Mouse (Mus musculus) midbrain, embryonic 13.5 days (tissue): ENCODE data around the gene Asic2. TPM values are rescaled to one million over a fixed set of nuclear protein-coding genes. Genes with fewer than 3 reads are reported as not detected.

ENCODE experiments used
- ATAC-seq: fragments of 200-750 bp; cut with Nextera tagmentation; 2 replicates; pipeline ENCODE4 v1.8.0; 2017; ENCODE audit warnings: mild to moderate bottlenecking, moderate TSS enrichment, moderate library complexity
- H3K27ac ChIP-seq: fragments of 300-500 bp; sonication (generic); 2 replicates; pipeline ENCODE4 v1.5.1; 2015; ENCODE audit warnings: inconsistent platforms, mild to moderate bottlenecking, moderate library complexity
- H3K27me3 ChIP-seq: fragments of 300-500 bp; sonication (generic); 2 replicates; pipeline ENCODE4 v1.6.1; 2015; ENCODE audit warnings: mild to moderate bottlenecking, inconsistent platforms
- H3K36me3 ChIP-seq: fragments of 300-500 bp; sonication (generic); 2 replicates; pipeline ENCODE4 v1.6.1; 2015; ENCODE audit warnings: mild to moderate bottlenecking, inconsistent platforms
- H3K4me1 ChIP-seq: fragments of 300-500 bp; sonication (generic); replicated peaks from 2 replicates; pipeline ENCODE4 v1.6.1; 2015; ENCODE audit warnings: inconsistent platforms
- H3K4me2 ChIP-seq: fragments of 300-500 bp; sonication (generic); replicated peaks from 2 replicates; pipeline ENCODE4 v1.6.1; 2015; ENCODE audit warnings: moderate library complexity, mild to moderate bottlenecking, inconsistent platforms
- H3K4me3 ChIP-seq: fragments of 300-500 bp; sonication (generic); replicated peaks from 2 replicates; pipeline ENCODE4 v1.5.1; 2015; ENCODE audit warnings: mild to moderate bottlenecking, inconsistent platforms
- H3K9ac ChIP-seq: fragments of 300-500 bp; sonication (generic); replicated peaks from 2 replicates; pipeline ENCODE4 v1.6.1; 2015; ENCODE audit warnings: mild to moderate bottlenecking, inconsistent platforms
- H3K9me3 ChIP-seq: fragments of 300-500 bp; sonication (generic); 2 replicates; pipeline ENCODE4 v1.6.1; 2016; ENCODE audit warnings: mild to moderate bottlenecking, inconsistent platforms
- WGBS: fragments of 180-500 bp; shearing (Covaris S2); methylation state at CpG from one replicate; pipeline ENCODE4 v1.1.7; 2015; 5-methylcytosine and 5-hydroxymethylcytosine counted together
- polyA plus RNA-seq: library from polyadenylated mRNA; unstranded; fragments of >200 nt; fragmentation: Nextera tagmentation; extraction: Ambion mirVana; gene quantifications from 2 replicates; pipeline ENCODE4 v1.2.1, GENCODE M21; 2015

Gene Asic2
- polyA plus RNA-seq, 1 experiment from 2014 or later, result 5.0 TPM

DNA sequence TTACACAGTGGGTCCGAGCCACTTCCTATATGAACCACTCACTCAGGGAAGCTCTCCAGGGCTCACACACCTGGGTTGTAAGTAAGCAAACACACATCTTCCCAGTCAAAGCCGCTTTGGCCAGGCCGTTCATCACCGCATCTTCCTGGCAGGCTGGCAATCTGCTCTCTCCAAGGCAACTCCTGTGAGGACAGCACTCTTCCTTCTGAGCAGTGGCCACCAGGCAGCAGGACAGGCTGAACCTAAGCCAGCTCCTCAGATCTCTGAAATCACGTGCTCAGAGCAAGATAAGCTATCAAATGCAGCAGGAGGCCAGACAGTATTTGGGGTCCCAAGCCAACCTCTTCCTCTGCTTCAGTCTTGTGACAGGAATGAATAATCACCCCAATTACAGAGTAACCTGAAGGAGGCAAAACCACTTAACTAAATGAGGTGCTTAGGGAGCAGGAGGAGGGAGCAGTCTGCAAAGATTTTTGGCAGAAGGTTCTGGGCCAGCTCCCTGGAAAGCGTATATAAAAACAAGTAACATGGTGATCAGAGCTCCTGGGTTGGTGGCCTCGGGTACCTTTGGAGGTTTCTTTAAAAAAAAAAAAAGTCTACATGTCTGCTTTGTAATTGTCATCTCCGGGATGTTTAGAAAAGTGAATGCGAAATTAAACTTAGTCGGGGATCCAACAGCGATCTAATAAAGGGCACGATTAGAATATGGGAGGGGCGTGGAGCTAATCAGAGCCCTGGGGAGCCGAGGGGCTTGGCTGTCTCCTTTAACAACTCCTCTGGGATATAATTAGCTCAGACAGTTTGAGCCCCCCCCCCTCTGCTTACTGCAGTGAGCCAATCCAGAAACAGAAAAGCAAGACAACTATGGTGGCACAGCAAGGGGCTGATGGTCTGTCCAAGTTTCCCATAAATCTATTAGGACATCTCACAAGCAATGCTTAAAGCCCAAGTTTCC lies 450.0 kb downstream of the Asic2 start:
- no peak overlapping the region for H3K4me3 ChIP-seq
- WGBS, result 41% methylated on average over 14 of the region's 14 CpGs
- no peaks in the 10 kb centered on the region for H3K36me3 ChIP-seq
- 0 out of 2 replicates have a peak overlapping the region, but pooled peaks have one; percentile 52 for H3K27ac ChIP-seq
- no peak overlapping the region for H3K4me2 ChIP-seq
- peaks cover 4% of the 10 kb centered on the region; the same call in 1 of the 2 replicates for H3K27me3 ChIP-seq
- peak; percentile 48; the same call in 1 of the 2 replicates for ATAC-seq
- H3K9ac ChIP-seq, result no peak overlapping the region
- H3K9me3 ChIP-seq, result no peaks in the 10 kb centered on the region
- peaks cover 30% of the 10 kb centered on the region for H3K4me1 ChIP-seq

DNA sequence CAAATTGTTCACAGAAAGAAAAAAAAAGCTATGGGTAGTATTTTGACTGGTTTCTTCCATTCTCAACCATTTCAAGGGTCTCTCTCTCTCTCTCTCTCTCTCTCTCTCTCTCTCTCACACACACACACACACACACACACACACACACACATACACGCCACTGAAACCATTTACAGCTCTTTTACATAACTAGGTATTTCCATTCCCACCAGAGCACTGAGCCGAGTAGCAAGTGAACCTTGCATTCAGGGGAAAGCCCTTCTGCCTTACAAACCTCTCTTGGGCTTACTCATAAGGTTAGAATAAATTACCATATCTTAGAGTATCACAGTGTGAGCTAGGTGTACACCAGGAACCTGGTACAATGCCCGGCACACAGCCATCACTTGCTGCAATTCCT lies 452.5 kb downstream of the Asic2 start:
- Histone ChIP-seq H3K4me2 (no peak overlapping the region), H3K27me3 (peaks cover 4% of the 10 kb centered on the region; the same call in 1 of the 2 replicates), H3K4me3 (no peak overlapping the region), H3K9ac (no peak overlapping the region), H3K9me3 (no peaks in the 10 kb centered on the region), H3K27ac (no peak overlapping the region), H3K4me1 (peaks cover 18% of the 10 kb centered on the region), H3K36me3 (no peaks in the 10 kb centered on the region)
- no peak for ATAC-seq
- whole genome bisulfite sequencing, result 73% methylated on average over 3 of the region's 3 CpGs

DNA sequence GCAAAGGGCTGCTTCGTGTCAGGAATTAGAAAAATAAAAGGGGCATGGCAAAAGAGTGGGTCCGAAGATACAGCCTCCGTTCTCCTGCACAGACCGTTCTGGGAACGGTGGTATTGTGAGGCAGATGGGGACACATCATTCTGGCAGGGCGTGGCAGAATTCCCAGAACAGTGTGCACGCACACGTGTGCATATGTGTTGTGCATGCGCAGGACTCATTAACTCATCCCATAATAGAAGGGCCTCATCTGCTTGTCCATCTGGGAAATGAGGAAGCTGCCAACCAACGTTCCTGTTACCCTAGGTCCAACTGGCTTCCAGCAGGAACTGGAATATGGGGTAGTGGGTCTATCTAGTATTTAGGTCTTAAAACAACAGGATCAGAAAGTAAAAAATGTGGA lies 455.8 kb downstream of the Asic2 start:
- H3K27me3 ChIP-seq, result no peaks in the 10 kb centered on the region
- no peak overlapping the region for H3K27ac ChIP-seq
- no peaks in the 10 kb centered on the region for H3K9me3 ChIP-seq
- peaks cover 11% of the 10 kb centered on the region; the same call in 1 of the 2 replicates for H3K4me1 ChIP-seq
- H3K4me3 ChIP-seq, result no peak overlapping the region
- ATAC-seq, result no peak
- 74% methylated on average over 10 of the region's 10 CpGs for WGBS
- H3K9ac ChIP-seq, result no peak overlapping the region
- no peak overlapping the region for H3K4me2 ChIP-seq
- no peaks in the 10 kb centered on the region for H3K36me3 ChIP-seq

DNA sequence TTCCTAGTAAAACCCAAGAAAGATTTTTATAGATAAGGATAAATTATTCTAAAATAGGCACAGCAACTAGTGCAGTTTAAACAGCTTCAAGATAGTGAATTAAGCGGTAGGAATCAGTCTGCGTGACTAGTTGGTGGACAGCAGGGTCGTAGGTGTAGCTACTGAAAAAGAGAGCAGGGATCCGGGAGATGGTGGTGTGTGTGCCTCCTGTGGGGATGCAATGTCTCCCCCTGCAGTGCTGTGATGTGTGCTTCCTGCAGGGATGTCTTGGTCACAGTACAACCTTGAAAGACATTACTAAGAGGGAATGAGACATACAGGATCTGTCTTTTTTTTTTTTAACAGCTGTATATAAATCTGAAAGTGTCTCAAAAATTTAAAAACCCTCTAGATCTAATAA lies 456.9 kb downstream of the Asic2 start:
- WGBS, result 66% methylated on average over 4 of the region's 4 CpGs
- H3K36me3 ChIP-seq, result no peaks in the 10 kb centered on the region
- no peak overlapping the region for H3K9ac ChIP-seq
- no peak overlapping the region for H3K4me3 ChIP-seq
- H3K4me1 ChIP-seq, result peaks cover 11% of the 10 kb centered on the region; the same call in 1 of the 2 replicates
- ATAC-seq, result no peak
- H3K4me2 ChIP-seq, result no peak overlapping the region
- H3K9me3 ChIP-seq, result no peaks in the 10 kb centered on the region
- no peak overlapping the region for H3K27ac ChIP-seq
- H3K27me3 ChIP-seq, result no peaks in the 10 kb centered on the region

DNA sequence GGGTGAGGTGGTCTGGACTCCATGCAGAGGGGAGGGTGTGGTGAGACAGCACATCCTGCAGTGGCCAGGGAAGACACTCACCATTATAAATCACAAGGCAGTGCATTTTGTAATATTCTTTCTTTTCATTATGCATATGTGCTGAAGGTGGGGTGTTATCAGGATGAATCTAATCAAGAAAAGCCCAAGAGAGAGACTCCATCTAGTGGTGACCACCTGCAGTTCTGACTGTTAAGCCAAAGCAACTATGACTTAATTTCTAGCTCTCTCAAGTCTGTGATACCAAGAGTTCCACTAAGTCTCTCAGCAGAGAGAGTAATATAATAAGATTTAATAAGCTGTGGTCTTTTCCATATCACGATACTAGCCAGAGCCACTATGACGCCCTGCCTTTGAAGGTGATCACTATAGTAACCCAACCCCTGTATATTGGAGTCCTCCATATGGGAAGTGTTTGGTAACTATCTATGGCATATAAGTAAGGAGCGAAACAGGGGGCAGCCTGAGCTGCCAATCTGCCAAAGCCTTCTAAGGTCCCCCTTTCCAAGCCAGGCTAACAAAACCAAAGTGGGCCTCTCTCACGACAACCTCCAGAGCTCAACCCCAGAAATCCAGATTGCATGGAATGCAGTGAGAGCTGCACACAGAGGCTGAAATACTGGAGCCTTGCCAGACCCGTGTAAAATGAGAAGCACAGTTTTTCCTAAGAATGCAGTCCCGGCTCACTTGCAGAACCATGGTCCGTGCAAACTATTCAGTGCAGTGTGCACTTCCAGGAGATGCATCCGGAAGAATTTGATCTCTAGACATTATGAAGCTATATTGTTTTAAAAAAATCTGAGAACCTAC lies 459.6 kb downstream of the Asic2 start:
- H3K36me3 ChIP-seq, result no peaks in the 10 kb centered on the region
- no peak overlapping the region for H3K4me2 ChIP-seq
- H3K9me3 ChIP-seq, result no peaks in the 10 kb centered on the region
- H3K4me1 ChIP-seq, result peaks cover 11% of the 10 kb centered on the region
- no peak overlapping the region for H3K9ac ChIP-seq
- no peak overlapping the region for H3K27ac ChIP-seq
- H3K4me3 ChIP-seq, result no peak overlapping the region
- 56% methylated on average over 8 of the region's 8 CpGs for WGBS
- 0 out of 2 replicates have a peak, but pooled peaks cover 3% of the 10 kb centered on the region for H3K27me3 ChIP-seq
- no peak for ATAC-seq

DNA sequence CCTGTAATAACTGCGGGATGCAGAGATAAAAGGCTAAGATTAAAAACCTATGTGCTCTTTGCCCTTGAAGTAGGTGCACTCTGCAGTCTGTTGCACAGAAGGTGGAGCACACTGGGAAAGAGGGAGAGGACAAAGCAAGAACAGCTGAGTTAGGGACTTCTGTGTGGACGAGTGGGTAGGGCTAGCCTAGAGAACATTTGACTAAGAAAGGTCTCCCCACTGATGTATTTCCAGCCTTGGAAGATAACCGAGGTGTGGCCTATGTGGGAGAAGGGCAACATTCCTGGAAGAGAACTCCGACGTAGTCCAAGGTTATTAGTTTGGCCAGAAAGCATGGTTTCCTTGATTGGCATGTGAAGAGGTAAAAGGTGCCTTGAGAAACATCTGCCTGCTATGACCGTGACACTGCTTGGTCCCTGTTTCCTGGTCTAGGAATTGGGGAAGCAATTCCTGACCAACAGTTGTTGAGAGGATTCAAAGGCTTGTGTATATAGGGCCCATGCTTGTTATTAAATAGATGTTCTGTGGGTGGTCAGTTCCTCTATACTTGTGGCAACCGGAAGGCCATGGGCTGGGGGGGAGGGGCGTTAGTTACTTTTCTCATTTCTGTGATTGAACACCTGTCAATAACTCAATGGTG lies 463.3 kb downstream of the Asic2 start:
- H3K27ac ChIP-seq, result no peak overlapping the region
- no peaks in the 10 kb centered on the region for H3K9me3 ChIP-seq
- H3K9ac ChIP-seq, result no peak overlapping the region
- no peak for ATAC-seq
- H3K4me1 ChIP-seq, result peaks cover 36% of the 10 kb centered on the region
- no peak overlapping the region for H3K4me3 ChIP-seq
- H3K36me3 ChIP-seq, result no peaks in the 10 kb centered on the region
- no peak overlapping the region for H3K4me2 ChIP-seq
- H3K27me3 ChIP-seq, result 0 out of 2 replicates have a peak, but pooled peaks cover 5% of the 10 kb centered on the region
- WGBS, result 89% methylated on average over 8 of the region's 8 CpGs

DNA sequence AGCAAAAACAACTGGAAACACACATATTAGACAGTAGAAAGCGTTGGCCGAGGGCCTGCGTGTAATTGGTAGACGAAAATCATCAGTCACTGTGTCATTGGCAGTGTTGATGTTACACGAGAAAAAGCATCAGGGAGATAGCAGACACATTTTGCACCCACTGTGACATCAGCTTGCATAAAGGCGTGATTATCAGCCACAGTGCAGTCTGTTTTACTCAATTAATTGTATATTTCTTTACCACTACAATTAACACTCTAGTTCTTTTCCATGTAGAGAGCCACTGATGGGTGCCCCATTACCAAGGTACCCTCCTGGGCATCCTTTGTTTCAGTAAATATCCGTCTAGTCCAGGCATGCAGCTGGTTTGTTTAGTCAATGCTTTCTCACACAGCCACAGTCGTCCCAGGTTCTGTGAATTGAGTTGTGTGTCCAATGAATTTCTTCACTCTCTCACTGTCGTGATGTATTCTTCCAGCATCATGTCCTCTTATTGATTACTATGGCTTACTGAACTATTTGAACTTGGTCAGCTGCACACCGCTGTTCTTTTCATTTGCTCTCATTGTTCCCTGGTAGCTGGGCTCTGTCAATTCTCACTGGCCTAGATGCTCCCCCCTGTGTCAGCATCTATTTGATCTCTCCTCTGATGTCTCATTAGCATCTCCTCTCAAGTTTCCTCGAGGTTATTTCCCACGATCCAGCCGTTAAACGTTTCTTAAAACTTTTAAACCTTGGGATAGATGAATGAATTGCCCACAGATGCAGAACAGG lies 466.6 kb downstream of the Asic2 start:
- WGBS, result 21% methylated on average over 14 of the region's 14 CpGs
- Histone ChIP-seq H3K9ac (no peak overlapping the region), H3K27ac (peak overlapping the region; percentile 16; the same call in 1 of the 2 replicates), H3K36me3 (no peaks in the 10 kb centered on the region), H3K4me2 (no peak overlapping the region), H3K4me1 (peaks cover 55% of the 10 kb centered on the region), H3K27me3 (0 out of 2 replicates have a peak, but pooled peaks cover 6% of the 10 kb centered on the region), H3K9me3 (no peaks in the 10 kb centered on the region), H3K4me3 (no peak overlapping the region)
- ATAC-seq, result no peak

DNA sequence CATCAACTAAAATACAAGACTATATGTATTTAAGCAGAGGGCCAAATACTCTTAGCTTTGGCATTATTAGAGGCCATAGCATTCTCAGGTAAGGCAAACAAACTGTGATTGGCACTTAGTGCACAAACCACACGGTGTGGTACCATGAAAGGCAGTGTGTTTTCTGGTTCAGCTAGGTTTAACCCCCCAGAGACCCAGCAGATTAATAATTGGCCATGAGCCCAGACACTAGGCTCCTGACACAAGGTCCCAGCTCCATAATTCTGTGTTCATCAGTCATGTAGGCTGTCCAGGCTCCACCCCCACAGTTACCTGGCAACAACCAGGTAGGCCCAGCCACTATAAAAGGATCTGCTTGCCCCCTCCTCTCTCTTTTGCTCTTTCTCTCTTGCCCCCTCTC lies 469.3 kb downstream of the Asic2 start:
- H3K9ac ChIP-seq, result no peak overlapping the region
- 38% methylated on average over 1 of the region's 1 CpGs for WGBS
- no peak overlapping the region for H3K4me2 ChIP-seq
- H3K27ac ChIP-seq, result no peak overlapping the region
- H3K4me1 ChIP-seq, result peaks cover 60% of the 10 kb centered on the region
- H3K4me3 ChIP-seq, result no peak overlapping the region
- H3K27me3 ChIP-seq, result 0 out of 2 replicates have a peak, but pooled peaks cover 3% of the 10 kb centered on the region
- H3K9me3 ChIP-seq, result no peaks in the 10 kb centered on the region
- no peaks in the 10 kb centered on the region for H3K36me3 ChIP-seq
- no peak for ATAC-seq

DNA sequence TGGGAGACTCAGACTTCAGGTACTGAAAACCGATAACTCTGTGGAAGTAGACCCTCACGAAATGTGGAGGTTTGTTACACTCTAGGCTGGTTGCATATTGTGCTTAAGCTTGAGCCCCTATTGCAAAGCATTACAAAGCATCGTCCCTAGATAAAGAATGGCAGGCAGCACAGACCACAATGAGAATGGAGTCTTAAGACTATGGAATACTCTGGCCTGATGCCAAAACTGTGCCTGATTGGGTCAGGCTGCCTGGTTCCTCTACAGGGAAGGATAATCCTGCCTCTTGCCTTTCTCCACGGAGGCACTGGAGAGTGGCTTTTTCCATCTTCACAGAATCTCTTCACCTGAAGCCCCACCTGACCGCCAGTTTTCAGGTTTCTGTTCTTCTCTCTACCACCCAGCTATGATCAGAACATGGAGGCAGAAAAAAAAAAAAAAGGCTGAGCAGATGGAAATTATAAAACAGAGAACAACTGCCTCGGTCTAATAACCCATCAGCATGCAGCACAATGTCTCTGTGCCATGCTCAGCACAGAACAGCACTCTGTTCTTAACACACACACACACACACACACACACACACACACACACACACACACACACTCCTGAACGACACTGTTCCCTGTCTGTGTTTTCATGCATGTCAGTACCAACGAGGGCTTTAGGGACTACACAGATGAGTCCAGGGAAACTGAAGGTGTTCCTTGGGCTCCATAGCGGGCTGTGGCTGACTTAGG lies 470.4 kb downstream of the Asic2 start:
- no peaks in the 10 kb centered on the region for H3K36me3 ChIP-seq
- H3K9ac ChIP-seq, result no peak overlapping the region
- H3K4me2 ChIP-seq, result no peak overlapping the region; the same call in 1 of the 2 replicates
- H3K4me3 ChIP-seq, result no peak overlapping the region
- ATAC-seq, result peak; percentile 67
- H3K27ac ChIP-seq, result peak overlapping the region; percentile 16; the same call in 1 of the 2 replicates
- no peaks in the 10 kb centered on the region for H3K9me3 ChIP-seq
- 36% methylated on average over 9 of the region's 9 CpGs for WGBS
- peaks cover 60% of the 10 kb centered on the region for H3K4me1 ChIP-seq
- 0 out of 2 replicates have a peak, but pooled peaks cover 3% of the 10 kb centered on the region for H3K27me3 ChIP-seq

DNA sequence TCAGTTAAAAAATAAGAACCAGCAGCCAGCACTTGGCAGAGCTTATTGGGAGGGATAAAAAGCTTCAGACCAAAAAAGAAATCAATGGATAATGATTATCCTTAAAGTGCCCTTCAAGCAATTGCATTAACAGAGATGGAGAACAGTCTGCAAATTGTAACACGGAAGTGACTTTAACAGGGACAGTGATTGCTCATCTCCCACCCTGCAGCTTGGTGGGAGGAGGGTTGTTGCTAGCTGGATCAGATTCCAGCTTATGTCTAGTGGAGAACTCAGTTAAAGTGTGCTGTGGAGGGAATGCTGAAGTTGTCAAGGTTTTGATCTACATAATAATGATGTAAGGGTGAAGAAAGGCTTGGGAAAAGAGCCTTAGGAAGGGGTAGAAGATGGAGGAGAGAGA lies 471.8 kb downstream of the Asic2 start:
- Histone ChIP-seq H3K36me3 (no peaks in the 10 kb centered on the region), H3K4me1 (peaks cover 50% of the 10 kb centered on the region)
- 54% methylated on average over 1 of the region's 1 CpGs for WGBS

More for the DNA sequence above, 471.8 kb downstream of the Asic2 start:
- Histone ChIP-seq H3K9me3 (no peaks in the 10 kb centered on the region), H3K27ac (no peak overlapping the region), H3K4me3 (no peak overlapping the region), H3K27me3 (0 out of 2 replicates have a peak, but pooled peaks cover 3% of the 10 kb centered on the region), H3K4me2 (no peak overlapping the region), H3K9ac (no peak overlapping the region)
- no peak for ATAC-seq
